Mouse (Mus musculus) liver, embryonic 14.5 days (tissue): Measurements from ENCODE around the gene Aldh3b3. TPM values are rescaled to one million over a fixed set of nuclear protein-coding genes. Genes with fewer than 3 reads are reported as not detected.
A peak's percentile ranks its signal among the peaks of the same experiment; 100 is the strongest.

ENCODE experiments used
- ATAC-seq: fragments of 200-750 bp; cut with Nextera tagmentation; 2 replicates; pipeline ENCODE4 v1.8.0; 2017; ENCODE audit warnings: moderate number of reproducible peaks, mild to moderate bottlenecking, moderate library complexity; ENCODE audit not compliant: insufficient read depth
- DNase-seq, 3 experiments: peaks; one replicate each; pipeline ENCODE4 v3.0.0-alpha.2; 2012 to 2013; ENCODE audit warnings: low read depth in 3 of 3, low spot score in 3 of 3
- H3K27ac ChIP-seq: fragments of 300-500 bp; sonication (generic); 2 replicates; pipeline ENCODE4 v1.5.1; 2014; ENCODE audit warnings: moderate library complexity, mild to moderate bottlenecking, control low read depth, inconsistent platforms
- H3K27me3 ChIP-seq: fragments of 300-500 bp; sonication (generic); 2 replicates; pipeline ENCODE4 v1.6.1; 2014; ENCODE audit warnings: mild to moderate bottlenecking, low read length, moderate library complexity; ENCODE audit not compliant: control insufficient read depth, insufficient read depth
- H3K36me3 ChIP-seq: fragments of 300-500 bp; sonication (generic); replicated peaks from 2 replicates; pipeline ENCODE4 v1.6.1; 2014; ENCODE audit warnings: low read depth; ENCODE audit not compliant: control insufficient read depth, insufficient read depth
- H3K4me1 ChIP-seq, 2 experiments: fragments of 200-500 bp in 1 of 2; fragments of 300-500 bp in 1 of 2; sonication (generic) in 1 of 2; replicated peaks; 2 replicates each; pipeline ENCODE4 v1.6.1; 2012 to 2014; ENCODE audit warnings: antibody characterized with exemption in 1 of 2, inconsistent platforms in 1 of 2, low read length in 1 of 2; ENCODE audit not compliant: control insufficient read depth in 2 of 2, insufficient read depth in 2 of 2
- H3K4me2 ChIP-seq: fragments of 300-500 bp; sonication (generic); 2 replicates; pipeline ENCODE4 v1.6.1; 2014; ENCODE audit warnings: low read depth, mild to moderate bottlenecking, control low read depth, moderate library complexity
- H3K4me3 ChIP-seq, 2 experiments: fragments of 200-500 bp in 1 of 2; fragments of 300-500 bp in 1 of 2; sonication (generic) in 1 of 2; 2 replicates each; pipeline ENCODE4 v1.5.1; 2012 to 2014; ENCODE audit warnings: low read depth in 2 of 2, low read length in 2 of 2, mild to moderate bottlenecking in 2 of 2, control low read depth in 1 of 2, inconsistent platforms in 1 of 2, moderate library complexity in 1 of 2; ENCODE audit not compliant: insufficient read depth in 1 of 2
- H3K9ac ChIP-seq: fragments of 300-500 bp; sonication (generic); replicated peaks from 2 replicates; pipeline ENCODE4 v1.6.1; 2014; ENCODE audit warnings: mild to moderate bottlenecking, control low read depth, moderate library complexity
- H3K9me3 ChIP-seq: fragments of 300-500 bp; sonication (generic); 2 replicates; pipeline ENCODE4 v1.6.1; 2016; ENCODE audit warnings: low read length, mixed read lengths; ENCODE audit not compliant: control insufficient read depth
- CTCF ChIP-seq: IDR thresholded peaks from 2 replicates; pipeline ENCODE4 v1.5.1; 2016; ENCODE audit warnings: antibody characterized with exemption, low read depth, control low read depth
- EP300 ChIP-seq: IDR thresholded peaks from 2 replicates; pipeline ENCODE4 v1.6.1; 2016; ENCODE audit warnings: antibody characterized with exemption, low read depth
- WGBS: fragments of 180-500 bp; shearing (Covaris S2); extraction: QIAGEN DNeasy Blood & Tissue Kit; methylation state at CpG from one replicate; pipeline ENCODE4 v1.1.7; 2014; ENCODE audit not compliant: insufficient replicate concordance; 5-methylcytosine and 5-hydroxymethylcytosine counted together
- polyA plus RNA-seq, 2 experiments: library from polyadenylated mRNA; depleted of rRNA in 1 of 2; stranded (reverse) in 1 of 2; unstranded in 1 of 2; fragments of >200 nt; fragmentation: Nextera tagmentation in 1 of 2; extraction: Ambion mirVana in 1 of 2; gene quantifications; 2 replicates each; pipeline versions ENCODE4 v1.2.1 to v1.2.3; 2012 to 2014

Aldh3b3 gene
- polyA plus RNA-seq, 2 experiments = 0.04 TPM; not detected in 1

DNA sequence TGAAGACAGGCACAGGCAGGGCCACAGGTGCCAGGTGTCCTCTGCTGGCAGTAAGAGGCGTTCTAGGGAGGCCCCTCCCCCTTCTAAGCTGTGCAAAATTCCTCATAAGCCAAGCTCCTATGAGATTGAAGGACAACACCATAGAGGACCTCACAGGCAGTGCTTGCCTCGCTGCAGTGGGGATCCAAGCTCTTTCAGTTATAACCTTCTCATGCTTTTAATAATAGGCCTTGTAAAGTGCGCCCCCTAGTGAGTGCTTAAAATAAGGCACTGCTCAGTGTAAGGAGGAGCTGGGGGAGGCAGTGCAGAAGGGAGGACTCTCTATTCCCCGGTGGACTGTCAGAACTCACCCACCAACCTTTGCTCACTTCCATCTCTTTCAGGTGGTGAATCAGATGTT lies 21.9 kb downstream of the Aldh3b3 start:
- ATAC-seq (no peak; the same call in 1 of the 2 replicates), DNase-seq (peak; percentile 58 to 68 (median 66))
- H3K9ac ChIP-seq = no peak overlapping the region
- no peak overlapping the region for H3K4me2 ChIP-seq
- no peaks in the 10 kb centered on the region for H3K27me3 ChIP-seq
- 13% methylated on average over 4 of the region's 4 CpGs for WGBS
- H3K4me3 ChIP-seq = no peak overlapping the region
- H3K4me1 ChIP-seq = peaks cover 0 to 4% of the 10 kb centered on the region in 2 experiments; a peak in 2 of 4 replicates
- no peaks in the 10 kb centered on the region for H3K9me3 ChIP-seq
- no peaks in the 10 kb centered on the region for H3K36me3 ChIP-seq
- no peak overlapping the region for H3K27ac ChIP-seq
- TF ChIP-seq CTCF (peak; percentile 91), EP300 (no peak)

- DNase-seq = no peak
- H3K9me3 ChIP-seq = no peaks in the 10 kb centered on the region
- H3K9ac ChIP-seq = no peak overlapping the region
- no peaks in the 10 kb centered on the region for H3K27me3 ChIP-seq
- peaks cover 0 to 10% of the 10 kb centered on the region in 2 experiments; a peak in 2 of 4 replicates for H3K4me1 ChIP-seq
- no peak overlapping the region for H3K4me3 ChIP-seq
- ATAC-seq = no peak
- TF ChIP-seq EP300 (no peak), CTCF (no peak)
- H3K4me2 ChIP-seq = no peak overlapping the region
- 68% methylated on average over 9 of the region's 9 CpGs for WGBS
- no peak overlapping the region for H3K27ac ChIP-seq
- H3K36me3 ChIP-seq = no peaks in the 10 kb centered on the region
Measured at GRCm38 (mm10) chr19:3980917-3981316, 22.5 kb downstream of the Aldh3b3 start.

GRCm38 (mm10) chr19:3983527-3984200 lies 25.2 kb downstream of the Aldh3b3 start:
- no peaks in the 10 kb centered on the region for H3K9me3 ChIP-seq
- WGBS = 66% methylated on average over 9 of the region's 9 CpGs
- ATAC-seq = no peak
- no peak overlapping the region for H3K4me3 ChIP-seq
- no peak overlapping the region for H3K9ac ChIP-seq
- DNase-seq = no peak
- no peak overlapping the region for H3K4me2 ChIP-seq
- H3K27me3 ChIP-seq = no peaks in the 10 kb centered on the region
- no peaks in the 10 kb centered on the region for H3K36me3 ChIP-seq
- H3K27ac ChIP-seq = no peak overlapping the region
- peaks cover 0 to 13% of the 10 kb centered on the region in 2 experiments; a peak in 2 of 4 replicates for H3K4me1 ChIP-seq
- TF ChIP-seq CTCF = no peak
- no peak for TF ChIP-seq EP300

DNA sequence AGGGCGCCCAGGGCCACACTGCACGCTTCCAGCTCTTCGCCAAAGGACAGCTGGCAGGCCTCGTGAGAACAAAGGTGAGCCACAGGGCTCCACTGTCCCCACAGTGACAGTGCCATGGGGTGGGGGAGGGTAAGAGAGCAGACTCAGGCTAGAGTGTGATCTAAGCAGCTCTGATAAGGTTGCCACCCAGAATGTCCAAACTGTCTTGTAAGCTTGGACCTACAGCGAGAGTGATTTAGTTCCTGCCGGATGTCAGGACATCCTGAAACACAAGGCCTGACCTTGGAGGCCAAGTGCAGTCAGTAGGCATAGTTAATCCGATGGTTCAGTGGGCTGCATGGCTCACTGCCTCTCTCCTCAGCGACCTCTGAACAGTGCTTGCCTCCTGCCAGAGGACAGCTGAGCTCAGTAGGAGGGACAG lies 26.8 kb downstream of the Aldh3b3 start:
- H3K27ac ChIP-seq = no peak overlapping the region
- H3K4me3 ChIP-seq = no peak overlapping the region
- DNase-seq = no peak
- no peak overlapping the region for H3K4me2 ChIP-seq
- peaks cover 0 to 13% of the 10 kb centered on the region in 2 experiments; a peak in 2 of 4 replicates for H3K4me1 ChIP-seq
- H3K27me3 ChIP-seq = no peaks in the 10 kb centered on the region
- peak; percentile 30 for ATAC-seq
- H3K36me3 ChIP-seq = no peaks in the 10 kb centered on the region
- 26% methylated on average over 8 of the region's 8 CpGs for WGBS
- H3K9ac ChIP-seq = no peak overlapping the region
- no peaks in the 10 kb centered on the region for H3K9me3 ChIP-seq
- TF ChIP-seq CTCF = no peak
- TF ChIP-seq EP300 = no peak

DNA sequence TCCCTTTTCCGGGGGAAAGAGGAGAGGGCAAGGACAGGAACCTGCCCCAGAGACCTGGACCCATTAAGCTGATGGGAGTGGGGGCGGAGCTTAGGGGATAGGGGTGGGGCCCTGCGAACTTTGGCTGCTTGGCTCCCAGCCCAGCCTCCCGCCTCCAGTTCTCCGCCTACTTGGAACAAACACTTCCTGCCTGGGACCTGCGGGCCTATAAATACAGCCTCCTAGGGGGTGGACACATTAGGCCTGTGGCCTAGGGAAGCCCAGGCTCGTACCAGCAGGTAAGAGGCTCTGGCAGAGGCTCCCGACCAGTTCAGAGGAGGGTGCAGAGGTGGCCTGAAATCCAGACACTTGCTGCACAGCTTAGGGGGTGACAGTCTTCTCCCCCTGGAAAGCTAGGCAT lies 27.9 kb downstream of the Aldh3b3 start, which contains the start of gene Acy3:
Acy3 (plus strand) TSS at position 237 of the 400 bp plus-strand sequence.
- H3K9ac ChIP-seq = 0 out of 2 replicates have a peak within 1 kb of the TSS, but pooled peaks have one; percentile 1

More for the DNA sequence above, 27.9 kb downstream of the Aldh3b3 start, which contains the start of gene Acy3:
- H3K27me3 ChIP-seq = no peaks in the 10 kb centered on the region
- H3K36me3 ChIP-seq = no peaks in the 10 kb centered on the region
- peaks cover 0 to 13% of the 10 kb centered on the region in 2 experiments; a peak in 2 of 4 replicates for H3K4me1 ChIP-seq
- ATAC-seq (peak; percentile 65), DNase-seq (peak; percentile 38 to 48 (median 46))
- TF ChIP-seq EP300 (no peak), CTCF (no peak)
- H3K4me3 ChIP-seq = no peak within 1 kb of the TSS
- H3K9me3 ChIP-seq = no peaks in the 10 kb centered on the region
- peak within 1 kb of the TSS; percentile 8 for H3K4me2 ChIP-seq
- 10% methylated on average over 8 of the region's 8 CpGs for WGBS
- H3K27ac ChIP-seq = no peak within 1 kb of the TSS
